ENCODE assay signal across 15 mouse cellular contexts in genomic region chr1:98080431-98080830, GRCm38 (mm10).
"Had no signal": no experiment of that assay in that cellular context is flagged by ENCODE, and none has a peak within 500 bp of the region (broad histone marks: within the 10 kb centered on the region; RNA-seq: fewer than 3 reads in every experiment).

No protein-coding gene starts in this region.

- DNase-seq: kidney, adult 9 months; kidney, postnatal 36 days; layer of hippocampus, adult 9-11 months; layer of hippocampus, postnatal 36 days; liver, embryonic 13.5 days; lung, adult 18-20 months; midbrain, embryonic 14.5 days; right cerebral cortex, adult 18-20 months; right cerebral cortex, postnatal 25 days; thymus, postnatal 36 days had no signal

- H3K4me3 ChIP-seq: limb, embryonic 15.5 days; liver, embryonic 13.5 days; midbrain, embryonic 10.5 days; myocyte; neural tube, embryonic 15.5 days had no signal

- H3K9me3 ChIP-seq: limb, embryonic 15.5 days; liver, embryonic 13.5 days; midbrain, embryonic 10.5 days; neural tube, embryonic 15.5 days had no signal

- H3K27me3 ChIP-seq: limb, embryonic 15.5 days; liver, embryonic 13.5 days; neural tube, embryonic 15.5 days had no signal

- H3K4me2 ChIP-seq: limb, embryonic 15.5 days; liver, embryonic 13.5 days; neural tube, embryonic 15.5 days had no signal

- H3K9ac ChIP-seq: limb, embryonic 15.5 days; liver, embryonic 13.5 days; neural tube, embryonic 15.5 days had no signal

- H3K27ac ChIP-seq: kidney, postnatal 0 days; liver, embryonic 13.5 days; midbrain, embryonic 10.5 days; neural tube, embryonic 15.5 days had no signal

- H3K4me1 ChIP-seq: liver, embryonic 13.5 days had no signal

- H3K36me3 ChIP-seq: limb, embryonic 15.5 days; liver, embryonic 13.5 days; midbrain, embryonic 10.5 days; neural tube, embryonic 15.5 days had no signal
